Mouse (Mus musculus) 3134 (cell line): ENCODE results near the gene Fam186b.

ENCODE experiments used
- DNase-seq: peaks from one replicate; pipeline ENCODE4 v3.0.0-alpha.2; 2011; ENCODE audit warnings: low spot score; ENCODE audit not compliant: insufficient read length; ENCODE audit errors: extremely low read depth

Gene Fam186b

GRCm38 (mm10) chr15:99295484-99295981 is at the start of gene Fam186b:
Fam186b (minus strand) TSS chr15:99295888.
- no peak for DNase-seq

- peak; percentile 38 for DNase-seq
Measured at GRCm38 (mm10) chr15:99344961-99345360, 49.3 kb upstream of the Fam186b start.

- DNase-seq = peak; percentile 50
Measured at GRCm38 (mm10) chr15:99344148-99344870, 48.6 kb upstream of the Fam186b start.

GRCm38 (mm10) chr15:99343414-99344147 is 47.9 kb upstream of the Fam186b start:
- peak; percentile 46 for DNase-seq

GRCm38 (mm10) chr15:99342194-99342981 is 46.7 kb upstream of the Fam186b start:
- DNase-seq = no peak

- no peak for DNase-seq
Measured at GRCm38 (mm10) chr15:99341102-99341501, 45.4 kb upstream of the Fam186b start.

GRCm38 (mm10) chr15:99339669-99340068 is 44.0 kb upstream of the Fam186b start:
- no peak for DNase-seq

- no peak for DNase-seq
Measured at GRCm38 (mm10) chr15:99338916-99339315, 43.2 kb upstream of the Fam186b start.

- DNase-seq = no peak
Measured at GRCm38 (mm10) chr15:99335801-99336320, 40.2 kb upstream of the Fam186b start.

GRCm38 (mm10) chr15:99334500-99334899 is 38.8 kb upstream of the Fam186b start:
- peak; percentile 64 for DNase-seq

- no peak for DNase-seq
Measured at GRCm38 (mm10) chr15:99333676-99334065, 38.0 kb upstream of the Fam186b start.

GRCm38 (mm10) chr15:99332921-99333675 is 37.4 kb upstream of the Fam186b start:
- peak; percentile 78 for DNase-seq

GRCm38 (mm10) chr15:99332111-99332510 is 36.4 kb upstream of the Fam186b start:
- no peak for DNase-seq

GRCm38 (mm10) chr15:99331341-99331740 is 35.7 kb upstream of the Fam186b start:
- DNase-seq = no peak

GRCm38 (mm10) chr15:99330324-99330723 is 34.6 kb upstream of the Fam186b start:
- no peak for DNase-seq

GRCm38 (mm10) chr15:99328011-99328410 is 32.3 kb upstream of the Fam186b start:
- no peak for DNase-seq

GRCm38 (mm10) chr15:99326959-99327358 is 31.3 kb upstream of the Fam186b start:
- DNase-seq = no peak

GRCm38 (mm10) chr15:99326407-99326806 is 30.7 kb upstream of the Fam186b start:
- DNase-seq = no peak

GRCm38 (mm10) chr15:99325598-99325997 is 29.9 kb upstream of the Fam186b start:
- DNase-seq = no peak

GRCm38 (mm10) chr15:99324151-99324550 is 28.5 kb upstream of the Fam186b start:
- DNase-seq = no peak
